Mouse (Mus musculus) embryonic facial prominence, embryonic 14.5 days (tissue): ENCODE results near the gene Gm5936. TPM values are rescaled to one million over a fixed set of nuclear protein-coding genes. Genes with fewer than 3 reads are reported as not detected.
"Not testable (repeated sequence)": the region's sequence is repeated elsewhere in the genome, so short reads cannot be mapped to it uniquely, and the experiment has no call there.

ENCODE experiments used
- ATAC-seq: fragments of 200-750 bp; cut with Nextera tagmentation; 2 replicates; pipeline ENCODE4 v1.8.0; 2017; ENCODE audit warnings: low read depth, moderate number of reproducible peaks, moderate TSS enrichment
- DNase-seq: peaks from one replicate; pipeline ENCODE4 v3.0.0-alpha.2; 2015; ENCODE audit warnings: low spot score
- H3K27ac ChIP-seq: fragments of 300-500 bp; sonication (generic); replicated peaks from 2 replicates; pipeline ENCODE4 v1.5.1; 2014; ENCODE audit warnings: low read depth, mild to moderate bottlenecking, low read length, moderate library complexity
- H3K27me3 ChIP-seq: fragments of 300-500 bp; sonication (generic); replicated peaks from 2 replicates; pipeline ENCODE4 v1.6.1; 2014; ENCODE audit warnings: low read length; ENCODE audit not compliant: control insufficient read depth, insufficient read depth
- H3K36me3 ChIP-seq: fragments of 300-500 bp; sonication (generic); 2 replicates; pipeline ENCODE4 v1.6.1; 2014; ENCODE audit warnings: low read length, mixed read lengths; ENCODE audit not compliant: control insufficient read depth, insufficient read depth
- H3K4me1 ChIP-seq: fragments of 300-500 bp; sonication (generic); 2 replicates; pipeline ENCODE4 v1.6.1; 2014; ENCODE audit warnings: antibody characterized with exemption, low read length; ENCODE audit not compliant: control insufficient read depth, insufficient read depth
- H3K4me2 ChIP-seq: fragments of 300-500 bp; sonication (generic); 2 replicates; pipeline ENCODE4 v1.6.1; 2014; ENCODE audit warnings: low read depth, mild to moderate bottlenecking, low read length, moderate library complexity, mixed read lengths
- H3K4me3 ChIP-seq: fragments of 300-500 bp; sonication (generic); 2 replicates; pipeline ENCODE4 v1.5.1; 2014; ENCODE audit warnings: low read depth, mild to moderate bottlenecking, low read length
- H3K9ac ChIP-seq: fragments of 300-500 bp; sonication (generic); 2 replicates; pipeline ENCODE4 v1.6.1; 2014; ENCODE audit warnings: low read depth, mild to moderate bottlenecking, low read length, moderate library complexity, mixed read lengths
- H3K9me3 ChIP-seq: fragments of 300-500 bp; sonication (generic); 2 replicates; pipeline ENCODE4 v1.6.1; 2016; ENCODE audit warnings: low read length; ENCODE audit not compliant: control insufficient read depth
- WGBS: fragments of 180-500 bp; shearing (Covaris S2); extraction: QIAGEN DNeasy Blood & Tissue Kit; methylation state at CpG from one replicate; pipeline ENCODE4 v1.1.7; 2014; 5-methylcytosine and 5-hydroxymethylcytosine counted together
- polyA plus RNA-seq: library from polyadenylated mRNA; unstranded; fragments of >200 nt; fragmentation: Nextera tagmentation; extraction: Ambion mirVana; gene quantifications from 2 replicates; pipeline ENCODE4 v1.2.1, GENCODE M21; 2014

Gm5936 gene
- polyA plus RNA-seq = 0.08 TPM in 1 of 2 replicates, not detected in the other

- DNase-seq = not testable (repeated sequence)
- 29% methylated on average over 1 of the region's 5 CpGs for WGBS
Observed at GRCm38 (mm10) chrX:74836842-74837522, at the start of gene Gm5936. Gene Gm5936 (plus strand): TSS chrX:74837196.

GRCm38 (mm10) chrX:74856104-74856503 is 19.1 kb downstream of the Gm5936 start:
- not testable (repeated sequence) for ATAC-seq, H3K4me1 ChIP-seq, H3K9ac ChIP-seq, H3K4me2 ChIP-seq, H3K27ac ChIP-seq, H3K36me3 ChIP-seq, H3K4me3 ChIP-seq, H3K9me3 ChIP-seq, H3K27me3 ChIP-seq
- peak; percentile 15 for DNase-seq
- WGBS = 85% methylated on average over 12 of the region's 12 CpGs

More at GRCm38 (mm10) chrX:74836842-74837522, at the start of gene Gm5936:
- not testable (repeated sequence) for ATAC-seq, H3K27ac ChIP-seq, H3K4me3 ChIP-seq, H3K9me3 ChIP-seq, H3K4me1 ChIP-seq, H3K27me3 ChIP-seq, H3K36me3 ChIP-seq, H3K9ac ChIP-seq, H3K4me2 ChIP-seq

GRCm38 (mm10) chrX:74880123-74880522 is 43.1 kb downstream of the Gm5936 start:
- H3K4me3 ChIP-seq, ATAC-seq, H3K27me3 ChIP-seq, DNase-seq, H3K9me3 ChIP-seq, H3K27ac ChIP-seq, H3K4me1 ChIP-seq, H3K9ac ChIP-seq, H3K4me2 ChIP-seq, H3K36me3 ChIP-seq: not testable (repeated sequence)
- WGBS = 31% methylated on average over 4 of the region's 6 CpGs

Other genes with a start within 250 kb of the Gm5936 start
- 0.07 TPM in 1 of 2 replicates, not detected in the other for gene Olfr1325, start 244.5 kb upstream of the Gm5936 start, polyA plus RNA-seq
- not detected in 2 replicates for gene Gm5640, start 191.6 kb upstream of the Gm5936 start, polyA plus RNA-seq
- 0.31 TPM in 1 of 2 replicates, not detected in the other for gene Gm6890, start 96.3 kb upstream of the Gm5936 start, polyA plus RNA-seq
- gene Gab3, start 248.3 kb downstream of the Gm5936 start, polyA plus RNA-seq = 1.7 and 2.3 TPM in 2 replicates